Mouse (Mus musculus): Measurements from ENCODE around the gene Frmd4b. TPM values are rescaled to one million over a fixed set of nuclear protein-coding genes. Genes with fewer than 3 reads are reported as not detected.

Frmd4b gene
- polyA plus RNA-seq, 1 experiment from 2014 or later: 34.7 TPM

DNA sequence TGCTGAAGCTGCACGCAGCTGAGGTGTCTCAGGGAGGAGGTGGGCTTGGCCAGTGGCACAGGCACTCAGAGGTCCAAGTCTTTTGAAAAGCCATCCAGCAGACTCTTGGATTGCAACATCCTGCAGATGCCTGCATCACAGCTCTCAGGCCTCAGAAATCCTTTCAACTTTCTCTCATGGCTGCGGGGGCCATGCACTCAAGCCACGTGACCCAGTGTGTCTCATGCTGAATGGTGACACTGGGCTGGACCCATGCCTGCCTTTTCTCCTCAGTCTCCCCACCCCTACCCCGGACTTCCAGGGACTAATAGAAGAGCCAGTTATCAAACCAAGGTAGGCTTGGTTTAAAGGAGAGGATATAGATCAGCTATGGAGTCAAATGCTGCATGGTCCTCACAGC, 66.2 kb downstream of the Frmd4b start:
- no peak overlapping the region for H3K4me2 ChIP-seq
- peaks cover 7% of the 10 kb centered on the region; the same call in 1 of the 2 replicates for H3K9me3 ChIP-seq (replicated peaks)
- 93% methylated on average over 4 of the region's 4 CpGs for WGBS
- peaks cover 9% of the 10 kb centered on the region for H3K36me3 ChIP-seq (ENCODE audit: poor library complexity, severe bottlenecking)
- no peak overlapping the region for H3K9ac ChIP-seq
- H3K4me1 ChIP-seq: peaks cover 53% of the 10 kb centered on the region
- no peaks in the 10 kb centered on the region for H3K27me3 ChIP-seq
- ATAC-seq: no peak
- H3K27ac ChIP-seq: no peak overlapping the region
- no peak overlapping the region for H3K4me3 ChIP-seq

DNA sequence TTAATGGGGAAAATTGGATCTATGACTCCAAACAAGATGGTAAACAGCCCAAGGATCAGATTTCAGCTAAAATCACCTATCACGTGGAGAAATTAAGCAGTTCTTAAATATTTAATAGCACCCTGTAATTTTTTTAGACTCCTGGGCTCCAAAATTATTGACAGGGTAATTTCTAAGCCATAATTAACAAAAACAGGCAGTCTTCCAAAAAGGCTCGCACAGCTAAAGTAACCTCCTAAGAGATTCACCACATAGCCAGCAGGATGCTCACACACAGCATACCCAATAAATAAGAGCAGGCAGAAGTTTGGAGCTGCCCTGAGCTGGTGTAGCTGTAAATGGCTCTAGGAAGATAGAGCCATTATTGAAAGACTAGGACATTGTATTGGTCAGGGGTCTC, 76.9 kb downstream of the Frmd4b start:
- H3K27ac ChIP-seq: 0 out of 2 replicates have a peak overlapping the region, but pooled peaks have one; percentile 31
- no peak overlapping the region for H3K4me2 ChIP-seq
- 62% methylated on average over 2 of the region's 2 CpGs for WGBS
- ATAC-seq: no peak
- no peaks in the 10 kb centered on the region for H3K27me3 ChIP-seq
- no peak overlapping the region for H3K4me3 ChIP-seq
- no peaks in the 10 kb centered on the region for H3K36me3 ChIP-seq (ENCODE audit: poor library complexity, severe bottlenecking)
- H3K4me1 ChIP-seq: peaks cover 20% of the 10 kb centered on the region
- H3K9ac ChIP-seq: no peak overlapping the region
- no peaks in the 10 kb centered on the region for H3K9me3 ChIP-seq (replicated peaks)

DNA sequence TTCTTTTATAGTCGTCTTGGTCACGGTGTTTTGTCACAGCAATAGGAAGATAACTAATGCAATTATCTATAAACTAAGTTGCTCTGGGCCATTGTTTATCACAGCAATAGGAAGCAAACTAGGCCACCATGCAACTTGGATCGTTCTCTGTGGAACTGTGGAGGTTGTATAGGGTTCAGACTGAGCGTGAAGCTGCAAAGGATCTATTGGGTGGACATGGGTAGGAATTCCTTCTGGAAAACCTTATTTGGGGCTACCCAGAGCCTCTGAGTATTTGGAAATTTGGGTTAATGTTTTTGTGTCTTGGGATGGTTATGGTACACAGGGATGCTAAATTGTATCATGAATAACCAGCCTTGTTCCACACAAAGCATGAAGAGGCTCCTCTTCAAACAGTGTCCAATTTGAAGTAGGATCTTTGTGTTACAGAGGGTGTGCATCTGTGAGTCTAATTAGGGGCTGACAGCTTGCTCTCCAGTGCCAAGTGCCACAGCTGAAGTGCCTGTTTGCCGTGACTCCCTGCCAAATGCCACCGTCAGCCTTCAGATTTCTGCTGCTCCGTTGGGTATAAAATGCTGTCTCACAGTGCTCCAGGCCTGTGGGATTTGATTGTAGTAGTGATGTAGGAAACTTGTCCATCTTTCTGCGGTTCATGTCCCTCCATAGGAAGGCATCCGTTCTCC, 81.4 kb downstream of the Frmd4b start:
- Histone ChIP-seq H3K9ac (no peak overlapping the region), H3K4me3 (no peak overlapping the region), H3K9me3 (replicated peaks) (no peaks in the 10 kb centered on the region), H3K4me1 (peaks cover 18% of the 10 kb centered on the region), H3K4me2 (no peak overlapping the region), H3K36me3 (ENCODE audit: poor library complexity, severe bottlenecking) (0 out of 2 replicates have a peak, but pooled peaks cover 3% of the 10 kb centered on the region), H3K27me3 (no peaks in the 10 kb centered on the region), H3K27ac (peak overlapping the region; percentile 88)
- 48% methylated on average over 9 of the region's 9 CpGs for WGBS
- peak; percentile 94 for ATAC-seq

DNA sequence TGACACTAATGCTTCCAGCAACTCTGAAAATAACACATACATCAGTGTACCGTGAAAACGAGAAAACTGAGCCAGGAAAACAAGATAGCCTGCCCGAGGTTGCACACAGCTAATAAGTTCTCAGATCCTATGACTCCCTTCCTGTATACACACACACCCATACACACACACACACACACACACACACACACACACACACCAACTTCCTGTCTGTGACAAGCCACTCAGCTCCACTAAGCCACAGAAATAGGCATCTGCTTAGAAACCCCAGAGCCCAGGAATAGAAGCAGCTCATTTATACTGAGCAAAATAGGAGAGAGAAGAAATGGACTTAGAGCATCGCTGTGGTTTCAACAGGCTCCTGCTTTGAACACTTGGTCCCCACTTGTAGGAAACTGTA, 86.3 kb downstream of the Frmd4b start:
- Histone ChIP-seq H3K27ac (no peak overlapping the region), H3K4me2 (no peak overlapping the region), H3K36me3 (ENCODE audit: poor library complexity, severe bottlenecking) (0 out of 2 replicates have a peak, but pooled peaks cover 3% of the 10 kb centered on the region), H3K27me3 (no peaks in the 10 kb centered on the region), H3K9me3 (replicated peaks) (no peaks in the 10 kb centered on the region), H3K9ac (no peak overlapping the region), H3K4me1 (peaks cover 23% of the 10 kb centered on the region), H3K4me3 (no peak overlapping the region)
- 76% methylated on average over 4 of the region's 4 CpGs for WGBS
- ATAC-seq: no peak

DNA sequence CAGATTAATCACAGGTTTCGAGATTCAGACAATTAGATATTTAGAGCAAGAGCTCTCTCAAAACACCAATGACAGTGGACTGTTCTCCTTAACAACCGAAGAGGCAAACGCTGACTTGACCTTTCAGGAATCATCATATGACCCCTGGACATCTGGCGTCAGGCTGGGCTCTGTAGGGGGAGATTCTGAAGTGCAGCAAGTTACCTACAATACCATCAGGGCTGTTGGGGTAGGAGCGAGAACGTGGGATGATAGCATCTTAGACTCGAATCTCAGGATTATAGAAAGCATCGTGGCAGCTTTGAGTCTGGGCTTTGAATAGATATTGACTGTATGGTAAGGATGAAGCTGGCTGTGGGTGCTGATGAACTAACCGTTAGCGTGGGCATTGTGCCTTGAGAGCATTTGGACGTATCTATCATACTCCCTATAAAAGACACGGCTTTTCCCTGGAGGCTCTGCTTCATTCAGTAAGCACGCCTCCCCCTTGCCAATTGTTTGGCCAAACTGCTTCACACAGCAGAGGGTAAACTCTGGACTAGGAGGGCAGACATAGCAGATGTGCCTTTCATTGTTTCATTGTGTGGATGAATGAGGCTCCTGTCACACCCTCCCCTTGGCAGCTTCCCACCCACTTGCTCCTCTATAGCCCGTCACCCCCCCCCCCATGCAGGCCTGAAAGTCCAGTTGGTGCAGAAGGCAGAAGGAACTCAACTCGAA, 88.2 kb downstream of the Frmd4b start:
- H3K27ac ChIP-seq: peak overlapping the region; percentile 67
- H3K4me2 ChIP-seq: peak overlapping the region; percentile 14
- ATAC-seq: peak; percentile 85
- no peak overlapping the region for H3K9ac ChIP-seq
- no peaks in the 10 kb centered on the region for H3K27me3 ChIP-seq
- 0 out of 2 replicates have a peak, but pooled peaks cover 3% of the 10 kb centered on the region for H3K36me3 ChIP-seq (ENCODE audit: poor library complexity, severe bottlenecking)
- H3K9me3 ChIP-seq (replicated peaks): no peaks in the 10 kb centered on the region
- 24% methylated on average over 15 of the region's 15 CpGs for WGBS
- no peak overlapping the region for H3K4me3 ChIP-seq
- peaks cover 23% of the 10 kb centered on the region for H3K4me1 ChIP-seq

DNA sequence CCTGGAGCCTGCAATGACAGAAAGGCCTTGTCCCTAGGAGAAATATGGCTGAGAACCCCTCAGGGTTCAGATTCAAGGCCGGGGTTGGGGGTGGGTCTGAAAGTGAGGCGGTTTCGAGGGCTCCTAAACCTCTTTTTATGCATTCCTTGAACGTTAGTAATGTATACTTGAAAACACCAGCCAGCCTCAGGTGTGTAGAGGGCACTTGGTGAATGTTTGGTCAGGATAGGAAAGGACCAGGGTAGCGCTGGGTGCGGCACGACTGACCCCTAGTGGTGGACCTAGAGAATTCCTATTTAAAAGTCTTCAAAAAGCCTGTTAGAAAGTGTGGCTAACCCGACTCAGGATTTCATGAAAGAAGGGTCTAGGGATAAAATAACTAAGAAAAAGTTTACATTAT, 91.2 kb downstream of the Frmd4b start:
- Histone ChIP-seq H3K9me3 (replicated peaks) (no peaks in the 10 kb centered on the region), H3K4me1 (peaks cover 40% of the 10 kb centered on the region), H3K36me3 (ENCODE audit: poor library complexity, severe bottlenecking) (no peaks in the 10 kb centered on the region), H3K4me3 (no peak overlapping the region), H3K27ac (no peak overlapping the region), H3K27me3 (no peaks in the 10 kb centered on the region), H3K9ac (no peak overlapping the region), H3K4me2 (no peak overlapping the region)
- WGBS: 25% methylated on average over 8 of the region's 8 CpGs
- ATAC-seq: peak; percentile 22; the same call in 1 of the 2 replicates

DNA sequence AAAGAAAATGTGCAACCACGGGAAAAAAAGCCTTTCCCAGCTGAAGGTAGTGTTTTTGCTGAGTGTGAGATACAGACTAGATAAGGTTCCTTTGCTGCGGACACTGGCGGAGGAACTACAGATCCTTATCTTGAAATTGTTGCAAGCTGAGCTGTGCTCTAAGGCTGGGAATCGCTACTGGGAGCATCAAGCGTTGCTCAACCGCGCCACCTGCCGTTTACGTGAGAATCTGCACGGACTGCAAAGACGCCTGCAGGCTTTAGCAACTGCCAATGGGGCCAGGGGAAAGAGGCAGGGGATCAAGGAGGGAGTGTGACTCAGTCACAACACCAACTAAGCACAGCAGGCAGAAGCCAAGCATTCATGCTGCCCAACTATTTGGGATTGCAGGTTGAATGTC, 94.2 kb downstream of the Frmd4b start:
- Histone ChIP-seq H3K9ac (no peak overlapping the region), H3K4me2 (no peak overlapping the region), H3K9me3 (replicated peaks) (no peaks in the 10 kb centered on the region), H3K27me3 (no peaks in the 10 kb centered on the region), H3K4me3 (no peak overlapping the region), H3K27ac (no peak overlapping the region), H3K4me1 (peaks cover 31% of the 10 kb centered on the region), H3K36me3 (ENCODE audit: poor library complexity, severe bottlenecking) (no peaks in the 10 kb centered on the region)
- 2% methylated on average over 11 of the region's 11 CpGs for WGBS
- ATAC-seq: peak; percentile 72

DNA sequence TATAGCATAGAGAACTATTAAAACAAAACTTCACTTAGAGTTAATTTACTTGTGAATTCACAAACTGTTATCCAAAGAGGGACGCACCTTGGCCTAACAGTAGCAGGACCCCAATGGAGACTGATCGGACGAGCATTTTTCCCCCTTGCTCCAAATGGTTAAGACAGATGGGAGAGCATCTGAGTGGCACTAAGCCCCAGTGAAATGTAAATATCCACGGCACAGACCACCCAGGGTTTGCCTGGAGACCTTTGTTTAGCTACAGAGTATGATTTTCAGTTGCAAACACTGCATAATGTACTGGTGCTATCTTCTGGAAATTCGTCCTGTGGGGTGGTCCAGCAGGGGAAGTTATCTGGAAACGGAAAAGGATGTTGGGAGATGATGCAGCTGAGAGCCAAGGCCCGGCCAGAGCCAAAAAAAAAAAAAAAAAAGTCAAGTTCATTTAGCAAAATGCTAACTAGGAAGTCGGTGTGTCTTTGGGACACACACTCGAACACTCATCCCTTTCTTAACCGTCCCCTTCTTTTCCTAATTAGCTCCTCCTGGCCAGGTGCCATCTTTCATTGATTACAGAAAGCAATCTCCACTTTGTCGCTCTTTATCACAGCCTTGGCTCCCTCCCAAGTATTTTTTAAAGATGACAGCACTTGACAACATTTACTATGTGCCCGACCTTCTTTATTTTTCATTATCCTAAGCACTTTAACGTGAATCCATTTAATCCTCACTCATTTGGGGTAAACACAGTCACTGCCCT, 95.9 kb downstream of the Frmd4b start:
- Histone ChIP-seq H3K9ac (no peak overlapping the region), H3K4me2 (no peak overlapping the region), H3K4me1 (peaks cover 40% of the 10 kb centered on the region), H3K4me3 (no peak overlapping the region), H3K9me3 (replicated peaks) (no peaks in the 10 kb centered on the region), H3K36me3 (ENCODE audit: poor library complexity, severe bottlenecking) (no peaks in the 10 kb centered on the region), H3K27me3 (no peaks in the 10 kb centered on the region), H3K27ac (peak overlapping the region; percentile 16; the same call in 1 of the 2 replicates)
- ATAC-seq: peak; percentile 42; the same call in 1 of the 2 replicates
- WGBS: 29% methylated on average over 13 of the region's 13 CpGs

DNA sequence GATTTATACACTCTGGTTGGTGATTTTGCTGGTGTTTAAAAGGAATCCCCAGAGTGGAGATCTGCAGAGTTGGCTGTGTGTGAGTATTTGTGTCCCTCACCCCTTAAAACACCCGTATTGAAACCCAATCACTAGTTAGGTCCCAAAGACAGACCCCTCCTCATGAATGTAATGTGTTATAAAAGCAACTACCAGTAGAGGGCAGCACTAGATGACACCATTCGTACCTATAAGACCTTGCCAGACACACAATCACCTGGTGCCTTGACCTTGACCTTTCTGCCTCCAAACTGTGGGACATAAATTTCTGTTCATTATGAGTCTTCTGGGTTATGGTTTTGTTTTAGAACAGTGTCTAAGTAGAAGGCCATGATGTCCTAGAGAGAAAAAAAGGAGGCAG, 96.8 kb downstream of the Frmd4b start:
- Histone ChIP-seq H3K9ac (no peak overlapping the region), H3K36me3 (ENCODE audit: poor library complexity, severe bottlenecking) (no peaks in the 10 kb centered on the region), H3K27me3 (no peaks in the 10 kb centered on the region), H3K4me2 (no peak overlapping the region), H3K4me1 (peaks cover 40% of the 10 kb centered on the region), H3K4me3 (no peak overlapping the region), H3K27ac (no peak overlapping the region), H3K9me3 (replicated peaks) (no peaks in the 10 kb centered on the region)
- WGBS: 34% methylated on average over 2 of the region's 2 CpGs
- ATAC-seq: no peak

DNA sequence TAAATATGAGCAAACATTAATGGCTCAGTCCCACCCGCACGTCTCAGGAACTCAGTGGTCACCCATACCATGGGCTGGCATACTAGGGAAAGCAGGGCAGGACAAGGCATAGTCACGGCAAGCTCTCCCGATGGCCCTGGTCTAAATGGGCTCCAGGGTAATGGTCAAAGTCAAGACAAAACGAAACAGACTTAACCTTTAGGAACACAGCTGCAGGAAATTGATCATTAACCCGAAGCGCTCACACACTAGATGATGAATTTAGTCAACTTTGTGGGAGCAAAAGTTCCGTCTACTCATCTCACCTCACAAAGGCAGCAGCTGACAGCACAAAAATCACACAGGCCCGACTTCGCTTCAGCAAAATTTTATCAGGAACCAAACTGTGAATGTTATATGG, 97.8 kb downstream of the Frmd4b start:
- Histone ChIP-seq H3K9ac (no peak overlapping the region), H3K4me1 (peaks cover 36% of the 10 kb centered on the region), H3K27me3 (no peaks in the 10 kb centered on the region), H3K4me2 (no peak overlapping the region), H3K36me3 (ENCODE audit: poor library complexity, severe bottlenecking) (no peaks in the 10 kb centered on the region), H3K9me3 (replicated peaks) (no peaks in the 10 kb centered on the region), H3K4me3 (no peak overlapping the region), H3K27ac (no peak overlapping the region)
- WGBS: 92% methylated on average over 10 of the region's 10 CpGs
- ATAC-seq: no peak

DNA sequence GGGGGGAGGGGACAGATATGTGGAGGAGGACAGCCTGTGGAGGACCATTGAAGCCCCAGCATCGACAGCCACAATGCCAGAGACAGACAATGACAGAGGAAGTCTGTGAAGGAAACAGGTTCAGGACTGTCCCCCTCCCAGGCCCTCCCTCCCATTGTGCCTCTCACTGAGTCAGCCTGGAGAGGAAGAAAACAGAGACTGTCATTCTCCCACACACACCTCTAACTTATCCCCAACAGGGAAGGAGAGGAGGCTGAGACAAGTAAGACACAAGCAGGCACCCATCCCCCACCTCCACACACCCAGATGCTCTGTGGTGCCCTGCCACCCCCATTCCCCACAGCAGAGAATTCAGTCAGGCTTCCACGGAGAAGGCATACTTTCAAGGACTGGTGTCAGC, 98.9 kb downstream of the Frmd4b start:
- Histone ChIP-seq H3K9me3 (replicated peaks) (no peaks in the 10 kb centered on the region), H3K9ac (no peak overlapping the region), H3K4me1 (peaks cover 32% of the 10 kb centered on the region), H3K27me3 (no peaks in the 10 kb centered on the region), H3K4me3 (no peak overlapping the region), H3K4me2 (no peak overlapping the region), H3K36me3 (ENCODE audit: poor library complexity, severe bottlenecking) (no peaks in the 10 kb centered on the region), H3K27ac (no peak overlapping the region)
- WGBS: 13% methylated on average over 2 of the region's 2 CpGs
- no peak for ATAC-seq

DNA sequence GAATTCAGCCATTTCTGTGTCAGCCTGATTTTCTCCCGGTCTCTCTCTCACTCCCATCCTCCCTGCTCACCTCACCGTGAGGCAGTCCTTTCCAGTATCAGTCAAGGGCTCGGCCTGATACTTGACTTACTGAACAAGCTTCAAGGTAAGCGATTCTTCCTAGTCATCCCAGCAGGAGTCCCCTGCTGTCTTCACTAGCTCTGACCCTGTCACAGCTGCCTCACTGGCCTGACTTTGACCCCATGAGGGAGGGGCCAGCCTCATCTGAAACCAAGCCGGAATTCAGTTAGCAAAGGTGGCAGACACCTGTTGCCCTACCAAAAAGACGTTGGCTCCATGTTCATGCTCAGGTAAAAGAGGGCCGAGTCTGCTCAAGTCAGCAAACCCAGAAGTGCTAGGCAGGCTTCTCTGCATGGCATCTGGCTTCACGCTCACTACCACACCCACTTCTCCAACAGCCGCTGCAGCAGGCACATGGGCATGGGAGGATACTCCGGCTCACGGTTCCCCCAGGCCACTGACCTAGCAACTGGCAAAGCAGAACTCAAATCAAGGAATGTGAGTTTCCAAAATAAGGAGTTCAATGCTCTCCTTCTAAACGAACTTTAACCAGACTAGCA, 99.6 kb downstream of the Frmd4b start:
- H3K9ac ChIP-seq: no peak overlapping the region
- no peaks in the 10 kb centered on the region for H3K27me3 ChIP-seq
- H3K4me1 ChIP-seq: peaks cover 24% of the 10 kb centered on the region
- no peak overlapping the region for H3K4me2 ChIP-seq
- H3K27ac ChIP-seq: no peak overlapping the region
- no peak for ATAC-seq
- 52% methylated on average over 12 of the region's 12 CpGs for WGBS
- H3K36me3 ChIP-seq (ENCODE audit: poor library complexity, severe bottlenecking): no peaks in the 10 kb centered on the region
- H3K4me3 ChIP-seq: no peak overlapping the region
- H3K9me3 ChIP-seq (replicated peaks): no peaks in the 10 kb centered on the region

Data from forebrain, embryonic 13.5 days (tissue).